Mouse (Mus musculus) liver, embryonic 13.5 days (tissue): ENCODE data around the gene Gm30191. TPM values are rescaled to one million over a fixed set of nuclear protein-coding genes. Genes with fewer than 3 reads are reported as not detected.
A peak's percentile ranks its signal among the peaks of the same experiment; 100 is the strongest.

Experiments used
- ATAC-seq: fragments of 200-750 bp; cut with Nextera tagmentation; 2 replicates; pipeline ENCODE4 v1.8.0; 2017; ENCODE audit warnings: low read depth, mild to moderate bottlenecking, moderate number of reproducible peaks, moderate library complexity
- DNase-seq: peaks from one replicate; pipeline ENCODE4 v3.0.0; 2022
- H3K27ac ChIP-seq: fragments of 300-500 bp; sonication (generic); 2 replicates; pipeline ENCODE4 v1.5.1; 2015; ENCODE audit warnings: moderate library complexity, mild to moderate bottlenecking, inconsistent platforms
- H3K27me3 ChIP-seq: fragments of 300-500 bp; sonication (generic); 2 replicates; pipeline ENCODE4 v1.6.1; 2015; ENCODE audit warnings: mild to moderate bottlenecking, inconsistent platforms
- H3K36me3 ChIP-seq: fragments of 300-500 bp; sonication (generic); 2 replicates; pipeline ENCODE4 v1.6.1; 2015; ENCODE audit warnings: mild to moderate bottlenecking, inconsistent platforms
- H3K4me1 ChIP-seq: fragments of 300-500 bp; sonication (generic); replicated peaks from 2 replicates; pipeline ENCODE4 v1.6.1; 2015; ENCODE audit warnings: inconsistent platforms
- H3K4me2 ChIP-seq: fragments of 300-500 bp; sonication (generic); 2 replicates; pipeline ENCODE4 v1.6.1; 2015; ENCODE audit warnings: inconsistent platforms, mild to moderate bottlenecking, moderate library complexity
- H3K4me3 ChIP-seq: fragments of 300-500 bp; sonication (generic); replicated peaks from 2 replicates; pipeline ENCODE4 v1.5.1; 2015; ENCODE audit warnings: mild to moderate bottlenecking, inconsistent platforms
- H3K9ac ChIP-seq: fragments of 300-500 bp; sonication (generic); 2 replicates; pipeline ENCODE4 v1.6.1; 2015; ENCODE audit warnings: mild to moderate bottlenecking, inconsistent platforms
- H3K9me3 ChIP-seq: fragments of 300-500 bp; sonication (generic); replicated peaks from 2 replicates; pipeline ENCODE4 v1.6.1; 2016; ENCODE audit warnings: inconsistent platforms
- WGBS: fragments of 180-500 bp; shearing (Covaris S2); methylation state at CpG from one replicate; pipeline ENCODE4 v1.1.7; 2015; ENCODE audit not compliant: insufficient replicate concordance; 5-methylcytosine and 5-hydroxymethylcytosine counted together
- polyA plus RNA-seq: library from polyadenylated mRNA; unstranded; fragments of >200 nt; fragmentation: Nextera tagmentation; extraction: Ambion mirVana; gene quantifications from 2 replicates; pipeline ENCODE4 v1.2.1, GENCODE M21; 2015

Gene Gm30191
- polyA plus RNA-seq, 1 experiment from 2014 or later = not detected

DNA sequence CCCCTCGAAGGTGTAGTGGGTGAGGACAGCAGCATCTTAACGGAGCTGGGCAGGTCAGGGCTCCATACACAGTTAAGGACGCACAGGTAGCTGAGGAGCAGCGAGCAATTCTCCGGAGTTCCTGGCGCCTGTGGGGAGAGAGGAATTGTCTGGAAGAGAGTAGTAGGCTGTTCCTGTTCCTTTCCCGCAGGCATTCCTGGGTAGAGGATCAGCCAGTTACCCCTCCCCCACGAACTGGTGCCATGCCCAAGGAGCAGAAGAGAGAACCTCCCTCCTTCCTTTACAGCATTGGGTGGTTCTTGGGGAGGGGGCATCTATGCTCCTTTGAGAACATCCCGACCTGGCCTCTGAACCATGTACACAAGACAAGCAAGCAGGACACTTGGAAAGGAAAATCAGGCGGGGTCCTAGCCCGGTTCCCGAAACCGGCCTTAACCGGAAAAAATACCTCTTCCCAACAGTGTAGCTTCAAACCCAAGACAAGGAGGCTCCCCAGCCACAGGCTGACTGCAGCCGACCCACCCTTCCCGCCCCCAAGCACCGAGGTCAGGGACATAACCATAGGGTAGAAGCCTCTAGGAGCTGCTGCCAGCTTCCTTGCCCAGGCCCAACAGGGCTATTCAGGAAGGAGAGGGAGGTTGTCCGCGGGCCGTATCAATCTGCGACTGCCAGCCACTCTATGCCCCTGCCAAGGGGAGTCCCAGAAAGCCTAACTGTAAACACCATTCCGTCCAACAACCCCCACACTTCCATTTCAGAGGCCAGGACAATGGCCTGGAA lies 5.6 kb downstream of the Gm30191 start:
- peaks cover 69% of the 10 kb centered on the region for H3K4me1 ChIP-seq
- no peak for DNase-seq

DNA sequence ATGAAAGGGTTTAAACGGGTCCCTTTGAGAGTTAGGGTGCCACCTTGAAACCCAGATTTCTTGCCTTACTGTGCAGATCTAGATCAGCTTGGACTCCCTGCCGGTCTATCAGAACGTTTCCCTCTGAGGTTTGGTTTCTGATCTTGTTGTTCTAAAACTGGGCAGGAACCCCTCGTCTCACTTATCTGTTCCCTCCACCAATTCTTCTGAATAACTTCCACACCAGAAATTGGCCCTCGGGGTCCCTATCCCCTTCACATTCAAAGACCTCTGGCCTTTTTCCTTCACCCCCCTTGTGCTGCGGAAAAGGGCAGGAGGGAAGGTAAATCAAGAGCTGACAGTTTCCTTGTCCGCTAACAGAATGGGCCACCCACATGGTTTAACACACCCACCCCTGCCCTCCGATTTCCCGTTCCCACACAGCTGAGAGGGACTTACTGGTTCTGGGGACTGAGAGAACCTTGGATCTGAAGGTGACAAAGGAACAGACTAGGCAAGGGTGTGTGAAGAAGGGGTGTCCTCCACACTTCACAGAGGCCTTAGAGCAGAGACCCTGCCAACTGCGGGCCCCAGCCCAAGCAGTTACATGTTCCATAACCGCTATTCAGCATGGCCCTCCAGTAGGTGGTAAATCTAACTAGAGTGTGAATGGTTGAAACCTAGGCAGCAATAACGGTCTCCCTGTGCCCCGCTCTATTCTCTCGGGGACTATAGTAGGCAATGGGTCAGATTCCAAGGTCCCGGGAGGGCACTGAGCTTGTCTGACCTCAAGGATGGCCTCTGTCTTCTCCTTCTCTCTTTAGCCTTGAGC lies 6.4 kb downstream of the Gm30191 start:
- peak overlapping the region; percentile 68 for H3K4me2 ChIP-seq
- DNase-seq (no peak), ATAC-seq (no peak)
- no peaks in the 10 kb centered on the region for H3K36me3 ChIP-seq
- 15% methylated on average over 15 of the region's 15 CpGs for WGBS
- no peaks in the 10 kb centered on the region for H3K9me3 ChIP-seq
- peak overlapping the region; percentile 52 for H3K4me3 ChIP-seq
- H3K4me1 ChIP-seq = peaks cover 77% of the 10 kb centered on the region
- H3K9ac ChIP-seq = no peak overlapping the region
- H3K27me3 ChIP-seq = peaks cover 92% of the 10 kb centered on the region
- H3K27ac ChIP-seq = no peak overlapping the region

More for the DNA sequence above, 5.6 kb downstream of the Gm30191 start:
- peak overlapping the region; percentile 68 for H3K4me2 ChIP-seq
- peaks cover 98% of the 10 kb centered on the region for H3K27me3 ChIP-seq
- 0 out of 2 replicates have a peak, but pooled peaks have one; percentile 6 for ATAC-seq
- H3K9me3 ChIP-seq = no peaks in the 10 kb centered on the region
- 7% methylated on average over 22 of the region's 22 CpGs for WGBS
- no peak overlapping the region; the same call in 1 of the 2 replicates for H3K9ac ChIP-seq
- H3K27ac ChIP-seq = no peak overlapping the region
- H3K36me3 ChIP-seq = no peaks in the 10 kb centered on the region
- peak overlapping the region; percentile 52 for H3K4me3 ChIP-seq

DNA sequence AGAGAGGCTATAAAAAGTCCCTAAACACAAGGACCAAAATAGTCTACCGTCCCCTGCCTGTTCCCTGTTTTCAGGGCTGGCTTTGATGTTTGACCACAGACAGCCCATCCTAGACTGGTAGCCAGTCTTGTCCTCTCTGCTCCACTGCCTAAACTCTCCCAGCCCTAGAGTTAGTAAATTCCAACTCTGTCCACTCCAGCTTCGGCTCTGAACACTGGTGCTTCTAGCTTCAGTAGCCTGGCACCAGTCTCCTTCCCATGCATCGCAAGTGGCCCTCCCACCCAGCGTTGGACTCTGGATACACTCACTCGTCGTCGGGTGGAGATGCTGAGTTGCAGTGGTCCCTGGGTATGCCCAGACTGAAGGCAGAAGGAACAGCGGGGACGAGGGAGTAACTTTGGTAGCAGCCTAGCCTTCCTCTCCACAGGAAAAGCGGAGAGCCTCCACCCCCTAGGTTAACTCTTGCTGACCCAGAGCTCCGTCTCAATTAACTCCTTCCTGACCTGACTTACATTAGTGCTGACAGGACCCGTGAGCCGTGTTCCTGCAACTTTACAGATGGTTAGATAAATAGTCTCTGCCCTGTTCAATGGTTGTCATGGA lies 7.1 kb downstream of the Gm30191 start, which contains the start of gene Grrp1:
Gene Grrp1 (minus strand): TSS at position 385 of the 603 bp plus-strand sequence.
- WGBS = 5% methylated on average over 13 of the region's 13 CpGs
- H3K9ac ChIP-seq = no peak within 1 kb of the TSS; the same call in 1 of the 2 replicates
- DNase-seq = no peak
- H3K36me3 ChIP-seq = no peaks in the 10 kb centered on the region
- no peak for ATAC-seq
- H3K9me3 ChIP-seq = no peaks in the 10 kb centered on the region
- H3K4me1 ChIP-seq = peaks cover 83% of the 10 kb centered on the region
- peak within 1 kb of the TSS; percentile 68 for H3K4me2 ChIP-seq
- no peak within 1 kb of the TSS; the same call in 1 of the 2 replicates for H3K27ac ChIP-seq
- H3K4me3 ChIP-seq = peak within 1 kb of the TSS; percentile 52
- peaks cover 85% of the 10 kb centered on the region for H3K27me3 ChIP-seq

DNA sequence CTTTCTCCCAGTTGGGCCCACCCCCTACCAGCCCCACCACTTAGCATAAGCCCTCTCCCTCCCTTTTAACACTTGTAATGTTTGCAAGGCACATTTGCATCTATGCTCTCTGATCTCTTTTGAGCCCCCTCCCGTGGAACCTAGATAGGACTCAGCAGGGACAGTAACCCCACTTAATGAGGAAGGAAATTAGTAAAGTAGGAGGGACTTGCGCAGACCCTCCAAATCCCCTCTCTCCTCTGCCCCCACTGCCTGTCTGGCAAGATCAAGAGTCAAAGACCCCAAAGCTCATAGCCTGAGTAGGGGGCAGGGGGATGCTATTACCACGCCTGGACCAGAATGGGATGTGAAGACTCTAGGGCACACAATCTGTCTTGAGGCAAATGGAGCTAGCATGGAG lies 8.1 kb downstream of the Gm30191 start:
- Histone ChIP-seq H3K27me3 (peaks cover 75% of the 10 kb centered on the region), H3K27ac (no peak overlapping the region), H3K4me1 (peaks cover 79% of the 10 kb centered on the region), H3K9ac (no peak overlapping the region), H3K36me3 (no peaks in the 10 kb centered on the region), H3K9me3 (no peaks in the 10 kb centered on the region), H3K4me2 (no peak overlapping the region), H3K4me3 (no peak overlapping the region)
- DNase-seq (no peak), ATAC-seq (no peak)
- 43% methylated on average over 3 of the region's 3 CpGs for WGBS

DNA sequence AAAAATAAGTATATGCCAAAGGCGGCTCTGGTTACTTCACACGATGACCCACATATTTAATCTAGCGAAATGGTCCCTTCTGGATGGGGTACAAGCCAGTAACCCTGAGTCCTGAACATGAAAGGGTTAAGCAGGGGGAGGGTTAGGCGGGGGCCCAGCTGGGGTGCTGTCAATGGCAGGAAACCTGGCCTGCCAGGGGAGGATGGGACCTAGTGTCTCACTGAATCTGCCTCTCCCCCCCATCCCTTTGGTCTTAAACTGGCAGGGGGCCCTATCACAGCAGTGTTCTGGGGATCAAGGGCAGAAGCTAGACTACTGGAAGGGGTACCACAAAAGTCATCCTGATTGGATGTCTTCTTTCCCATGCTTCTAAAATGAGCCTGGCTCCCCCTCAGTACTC lies 9.1 kb downstream of the Gm30191 start:
- Histone ChIP-seq H3K27me3 (peaks cover 65% of the 10 kb centered on the region), H3K4me3 (no peak overlapping the region), H3K4me1 (peaks cover 69% of the 10 kb centered on the region), H3K36me3 (no peaks in the 10 kb centered on the region), H3K27ac (no peak overlapping the region), H3K4me2 (no peak overlapping the region), H3K9me3 (no peaks in the 10 kb centered on the region), H3K9ac (no peak overlapping the region)
- ATAC-seq (no peak), DNase-seq (no peak)
- WGBS = 36% methylated on average over 4 of the region's 4 CpGs

DNA sequence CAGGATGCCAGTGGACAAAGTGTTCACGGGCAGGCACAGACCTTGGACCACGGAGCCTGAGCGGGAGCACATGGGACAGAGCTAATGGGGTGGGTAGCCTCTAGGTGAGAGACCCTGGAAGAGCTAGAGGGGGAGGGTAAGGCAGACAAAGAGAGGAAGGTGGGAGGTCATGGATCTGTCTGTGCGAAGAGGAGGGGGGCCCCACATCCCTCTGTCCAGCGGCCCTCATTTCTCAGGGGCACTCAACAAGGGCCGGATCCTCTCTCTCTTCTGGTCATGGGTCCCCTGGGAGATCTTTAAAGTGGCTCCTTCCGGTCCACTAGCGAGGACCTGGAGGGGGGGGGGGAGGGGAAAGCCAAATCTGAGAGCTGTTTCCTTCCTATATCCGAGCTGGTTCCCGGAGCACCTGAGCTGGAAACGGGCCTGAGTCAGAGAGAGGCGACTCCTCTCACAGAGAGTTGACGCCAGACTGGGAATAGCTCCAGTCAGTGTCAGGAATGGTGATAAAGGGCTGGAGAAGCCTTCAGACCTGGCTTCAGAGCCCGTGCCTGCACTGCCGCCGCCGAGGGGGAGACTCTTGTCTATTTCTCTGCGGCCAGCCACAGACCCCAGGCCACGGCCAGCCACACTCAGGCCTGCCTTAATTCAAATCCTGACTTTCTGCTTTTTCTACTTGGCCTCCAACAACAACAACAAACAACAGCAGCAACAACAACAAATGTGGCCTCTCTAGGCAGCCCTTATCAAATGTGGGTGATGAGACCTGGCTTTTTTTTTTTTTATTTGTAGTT lies 9.9 kb downstream of the Gm30191 start:
- 23% methylated on average over 19 of the region's 19 CpGs for WGBS
- Histone ChIP-seq H3K9me3 (no peaks in the 10 kb centered on the region), H3K4me2 (no peak overlapping the region), H3K27me3 (peaks cover 57% of the 10 kb centered on the region), H3K27ac (no peak overlapping the region), H3K4me1 (peaks cover 61% of the 10 kb centered on the region), H3K36me3 (no peaks in the 10 kb centered on the region), H3K4me3 (no peak overlapping the region), H3K9ac (no peak overlapping the region)
- DNase-seq (no peak), ATAC-seq (no peak)

DNA sequence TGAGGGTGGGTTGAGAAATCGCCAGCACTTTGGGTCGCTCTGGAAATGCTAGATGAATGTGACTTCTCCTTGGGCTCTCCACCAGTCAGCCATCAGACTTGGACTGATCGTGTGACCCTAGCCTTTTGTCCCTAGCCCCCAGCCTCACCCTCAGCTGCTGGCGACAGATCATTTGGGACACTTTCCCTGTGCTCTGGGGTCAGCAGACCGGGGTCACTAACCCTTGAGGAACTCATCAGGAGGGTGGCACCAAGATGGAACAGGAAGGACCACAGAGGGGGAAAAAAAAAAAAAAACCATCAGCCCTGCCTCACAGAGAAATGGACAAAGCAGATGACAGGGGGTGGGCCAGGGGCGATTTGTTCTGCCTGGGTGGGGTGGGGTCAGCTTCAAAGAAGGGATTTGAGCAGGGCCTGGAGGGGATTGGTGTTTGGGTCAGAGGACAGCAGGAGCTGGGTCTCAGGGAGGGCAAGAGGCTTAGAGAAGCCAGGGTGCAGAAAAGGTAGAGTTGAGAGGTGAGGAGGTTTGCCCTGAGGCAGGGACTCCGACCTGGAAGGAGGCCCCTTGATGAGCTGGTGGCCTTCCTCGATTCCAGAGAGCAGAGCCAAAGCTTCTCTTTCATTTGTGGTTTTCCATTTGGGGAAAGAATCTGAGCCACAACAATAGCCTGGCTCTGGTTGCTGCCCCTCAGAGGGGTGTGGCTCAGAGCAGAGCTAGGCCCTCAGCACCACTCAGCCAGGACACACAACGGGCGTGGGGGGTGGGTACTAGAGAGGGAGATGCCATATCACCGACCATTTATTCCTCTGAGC lies 10.7 kb downstream of the Gm30191 start:
- ATAC-seq (no peak), DNase-seq (no peak)
- Histone ChIP-seq H3K4me2 (no peak overlapping the region), H3K27me3 (peaks cover 57% of the 10 kb centered on the region), H3K9me3 (no peaks in the 10 kb centered on the region), H3K4me1 (peaks cover 53% of the 10 kb centered on the region), H3K9ac (no peak overlapping the region), H3K36me3 (no peaks in the 10 kb centered on the region), H3K4me3 (no peak overlapping the region), H3K27ac (no peak overlapping the region)
- WGBS = 30% methylated on average over 11 of the region's 11 CpGs

DNA sequence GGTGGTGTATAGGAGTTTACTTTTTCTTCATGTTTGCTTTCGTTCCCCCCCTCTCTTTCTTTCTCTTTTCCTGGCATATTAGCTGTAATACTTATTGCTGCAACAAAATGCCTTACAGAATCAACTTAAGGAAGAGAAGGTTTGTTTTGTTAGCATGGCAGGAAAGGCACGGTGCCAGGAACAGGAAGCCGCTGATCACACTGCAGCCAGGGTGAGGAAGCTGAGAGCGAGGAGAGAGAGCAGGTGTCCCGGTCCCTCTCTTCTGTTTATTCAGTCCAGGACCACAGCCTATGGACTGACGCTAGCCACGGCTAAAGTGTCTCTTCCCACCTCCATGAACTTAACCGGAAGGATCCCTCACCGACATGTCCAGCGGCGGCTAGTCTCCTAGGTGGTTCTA lies 11.6 kb downstream of the Gm30191 start:
- no peak for DNase-seq
- ATAC-seq = no peak
- peaks cover 49% of the 10 kb centered on the region for H3K27me3 ChIP-seq
- peaks cover 48% of the 10 kb centered on the region for H3K4me1 ChIP-seq
- WGBS = 33% methylated on average over 11 of the region's 11 CpGs
- no peak overlapping the region for H3K9ac ChIP-seq
- no peak overlapping the region for H3K4me2 ChIP-seq
- no peaks in the 10 kb centered on the region for H3K9me3 ChIP-seq
- no peak overlapping the region for H3K4me3 ChIP-seq
- no peaks in the 10 kb centered on the region for H3K36me3 ChIP-seq
- no peak overlapping the region for H3K27ac ChIP-seq

DNA sequence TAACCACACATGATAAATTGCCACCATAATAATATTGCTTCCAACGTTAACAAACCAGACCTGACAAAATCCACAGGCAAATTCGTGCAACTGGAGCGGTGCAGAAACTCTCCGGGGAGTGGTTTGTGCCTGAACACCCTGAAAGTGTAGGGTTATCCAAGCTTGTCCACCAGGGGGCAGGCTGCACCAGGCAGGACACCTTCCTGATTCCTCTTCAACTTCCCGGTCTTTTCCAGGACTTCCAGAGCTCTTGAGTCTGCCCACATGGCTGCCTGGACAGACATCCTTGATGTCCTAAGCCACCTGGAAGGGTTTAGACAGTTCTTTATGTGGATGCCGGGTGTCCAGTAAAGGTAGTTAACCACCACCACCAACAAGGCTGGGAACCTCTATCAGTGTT lies 16.5 kb downstream of the Gm30191 start:
- H3K9ac ChIP-seq = no peak overlapping the region
- ATAC-seq = no peak
- no peak for DNase-seq
- H3K4me1 ChIP-seq = peaks cover 5% of the 10 kb centered on the region
- H3K4me2 ChIP-seq = no peak overlapping the region
- no peak overlapping the region for H3K27ac ChIP-seq
- H3K4me3 ChIP-seq = no peak overlapping the region
- WGBS = 33% methylated on average over 6 of the region's 6 CpGs
- peaks cover 9% of the 10 kb centered on the region; the same call in 1 of the 2 replicates for H3K27me3 ChIP-seq
- no peaks in the 10 kb centered on the region for H3K9me3 ChIP-seq
- no peaks in the 10 kb centered on the region for H3K36me3 ChIP-seq

DNA sequence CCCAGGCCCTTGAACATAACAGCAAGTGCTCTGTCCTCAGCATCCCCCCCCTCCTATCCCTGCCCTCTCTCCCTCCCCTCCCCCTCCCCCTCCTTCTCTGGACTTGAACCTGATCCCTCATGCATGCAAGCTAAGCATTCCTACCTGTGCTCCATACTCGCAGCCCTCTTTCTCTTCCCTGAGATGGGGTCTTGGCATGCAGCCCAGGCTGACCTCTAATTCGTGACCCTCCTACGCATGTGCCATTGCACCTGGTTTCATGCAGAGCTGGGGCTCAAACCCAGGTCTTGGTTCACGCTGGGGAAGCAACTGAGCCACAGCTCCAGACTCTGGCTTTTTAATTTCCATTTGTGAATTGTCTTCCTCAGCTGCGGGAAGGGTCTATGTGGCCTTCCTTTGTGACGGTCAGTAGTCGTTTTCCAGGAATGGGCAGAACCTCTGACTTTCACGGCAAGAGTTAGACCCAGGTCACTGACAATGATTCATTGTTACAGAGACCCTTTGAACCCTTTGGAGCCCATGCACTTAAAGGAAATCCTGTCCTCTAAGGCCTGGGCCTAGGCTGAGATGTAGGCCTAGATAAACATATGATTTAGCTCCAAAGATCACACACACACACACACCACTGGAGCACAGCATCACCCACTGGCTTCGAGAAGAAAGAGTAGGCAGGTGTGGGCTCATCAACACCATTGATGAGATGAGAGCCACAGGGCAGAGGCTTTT lies 19.3 kb downstream of the Gm30191 start:
- no peaks in the 10 kb centered on the region for H3K36me3 ChIP-seq
- ATAC-seq (no peak), DNase-seq (no peak)
- WGBS = 51% methylated on average over 9 of the region's 9 CpGs
- H3K9ac ChIP-seq = no peak overlapping the region
- H3K27ac ChIP-seq = no peak overlapping the region
- H3K4me3 ChIP-seq = no peak overlapping the region
- H3K4me2 ChIP-seq = no peak overlapping the region
- no peaks in the 10 kb centered on the region for H3K9me3 ChIP-seq
- H3K4me1 ChIP-seq = no peaks in the 10 kb centered on the region
- peaks cover 9% of the 10 kb centered on the region; the same call in 1 of the 2 replicates for H3K27me3 ChIP-seq
